Comparison of ENCODE assay signal across 8 mouse cellular contexts in genomic region chr6:47878133-47878514, GRCm38 (mm10). TPM values are rescaled to one million over a fixed set of nuclear protein-coding genes. Genes with fewer than 3 reads are reported as not detected.
DNase-seq lines count a peak whose midpoint lies in the region; ATAC-seq and TF ChIP-seq lines count a peak whose summit lies in the region.

No protein-coding gene starts in this region.

- 2% methylated on average over 11 of the region's 11 CpGs for WGBS in embryonic facial prominence, embryonic 10.5 days
- 2% methylated on average over 11 of the region's 11 CpGs for WGBS in large intestine, adult 2 months
- WGBS in neural tube, embryonic 12.5 days, result 3% methylated on average over 11 of the region's 11 CpGs

- ATAC-seq in neural tube, embryonic 12.5 days (ENCODE audit: low FRiP score, low read depth), result no peak

- H3K27ac ChIP-seq in gastrocnemius, adult 2 months, result peak overlapping the region; percentile 96
- peak overlapping the region; percentile 98 for H3K27ac ChIP-seq in embryonic facial prominence, embryonic 10.5 days (replicated peaks)
- peak overlapping the region; percentile 96 for H3K27ac ChIP-seq in neural tube, embryonic 12.5 days

- H3K9ac ChIP-seq in neural tube, embryonic 12.5 days, result peak overlapping the region; percentile 95

- H3K4me2 ChIP-seq in neural tube, embryonic 12.5 days (replicated peaks), result peak overlapping the region; percentile 70

- TF ChIP-seq CTCF in gastrocnemius, adult 2 months (IDR thresholded peaks at IDR 0.05), result no peak

- H3K27me3 ChIP-seq in embryonic facial prominence, embryonic 10.5 days (replicated peaks; ENCODE audit: low read depth, poor library complexity, severe bottlenecking), result no peaks in the 10 kb centered on the region
- no peaks in the 10 kb centered on the region for H3K27me3 ChIP-seq in neural tube, embryonic 12.5 days (replicated peaks)

- H3K4me1 ChIP-seq in embryonic facial prominence, embryonic 10.5 days, result peaks cover 20% of the 10 kb centered on the region
- H3K4me1 ChIP-seq in neural tube, embryonic 12.5 days, result peaks cover 12% of the 10 kb centered on the region

- peaks cover 40% of the 10 kb centered on the region for H3K36me3 ChIP-seq in embryonic facial prominence, embryonic 10.5 days (replicated peaks)
- peaks cover 29% of the 10 kb centered on the region for H3K36me3 ChIP-seq in neural tube, embryonic 12.5 days

- no peaks in the 10 kb centered on the region for H3K9me3 ChIP-seq in embryonic facial prominence, embryonic 10.5 days
- H3K9me3 ChIP-seq in neural tube, embryonic 12.5 days, result no peaks in the 10 kb centered on the region

- intact Hi-C loops in gastrocnemius, adult 2 months (cut with DNase I), result loop anchor here (5.0 to 10.0 kb wide), 2 partner anchors 41 to 137 kb away; partner anchors contain the start of gene Zfp398

- no peak for DNase-seq in gastrocnemius, adult 2 months
- DNase-seq in gastrocnemius, adult 8-10 months (ENCODE audit: low spot score in 2 of 2), result no peak
- peak; percentile 47 for DNase-seq in 416B (ENCODE audit: low read depth)
- no peak for DNase-seq in embryonic facial prominence, embryonic 10.5 days (ENCODE audit: low spot score)
- DNase-seq in large intestine, adult 2 months (ENCODE audit: low read depth, low spot score), result peak; percentile 13
- DNase-seq in urinary bladder, postnatal 10 days (ENCODE audit: low spot score), result no peak
- DNase-seq in cerebellum, postnatal 10 days, result no peak

- peak overlapping the region; percentile 94 for H3K4me3 ChIP-seq in gastrocnemius, adult 2 months
- H3K4me3 ChIP-seq in embryonic facial prominence, embryonic 10.5 days, result peak overlapping the region; percentile 88
- H3K4me3 ChIP-seq in neural tube, embryonic 12.5 days, result peak overlapping the region; percentile 94

RNA-seq across cellular contexts. Expression of gene Zfp282, which starts 1.1 kb away (rescaled TPM):
- total RNA-seq in gastrocnemius, adult 2 months (2021), result 1 to 10 TPM; 6.1 to 6.6 TPM
- total RNA-seq in gastrocnemius, adult 8-10 months (2022), result 1 to 10 TPM; 4.7 to 5.9 (median 4.9) TPM
- 17.9 and 18.5 TPM in 2 replicates for polyA plus RNA-seq in embryonic facial prominence, embryonic 10.5 days (2016; fragmentation: Nextera tagmentation; extraction: Ambion mirVana)
- polyA plus RNA-seq in large intestine, adult 2 months (2012; rRNA removed), result 6.0 and 7.1 TPM in 2 replicates
- polyA plus RNA-seq in neural tube, embryonic 12.5 days (2016; fragmentation: Nextera tagmentation; extraction: Ambion mirVana), result 26.8 and 27.0 TPM in 2 replicates

RNA-seq across cellular contexts. Expression of gene Zfp212, which starts 42.2 kb away (rescaled TPM):
- total RNA-seq in gastrocnemius, adult 2 months (2021), result 1 to 10 TPM; 7.8 to 10.0 TPM
- 10 to 100 TPM in 1 of 4 experiments, 1 to 10 TPM in 3; 7.0 to 10.2 (median 9.1) TPM for total RNA-seq in gastrocnemius, adult 8-10 months (2022)
- 21.6 and 23.6 TPM in 2 replicates for polyA plus RNA-seq in embryonic facial prominence, embryonic 10.5 days (2016; fragmentation: Nextera tagmentation; extraction: Ambion mirVana)
- 7.3 and 8.3 TPM in 2 replicates for polyA plus RNA-seq in large intestine, adult 2 months (2012; rRNA removed)
- polyA plus RNA-seq in neural tube, embryonic 12.5 days (2016; fragmentation: Nextera tagmentation; extraction: Ambion mirVana), result 16.8 and 19.6 TPM in 2 replicates

RNA-seq across cellular contexts. Expression of gene Zfp398, which starts 42.7 kb away (rescaled TPM):
- total RNA-seq in gastrocnemius, adult 2 months (2021), result 1 to 10 TPM; 5.7 to 6.5 TPM
- 1 to 10 TPM; 5.2 to 6.9 (median 6.2) TPM for total RNA-seq in gastrocnemius, adult 8-10 months (2022)
- 8.6 TPM in 2 replicates for polyA plus RNA-seq in embryonic facial prominence, embryonic 10.5 days (2016; fragmentation: Nextera tagmentation; extraction: Ambion mirVana)
- polyA plus RNA-seq in large intestine, adult 2 months (2012; rRNA removed), result 3.5 and 6.4 TPM in 2 replicates
- polyA plus RNA-seq in neural tube, embryonic 12.5 days (2016; fragmentation: Nextera tagmentation; extraction: Ambion mirVana), result 13.4 and 14.5 TPM in 2 replicates

RNA-seq across cellular contexts. Expression of gene Zfp786, which starts 47.5 kb away (rescaled TPM):
- total RNA-seq in gastrocnemius, adult 2 months (2021), result 1 to 10 TPM in 1 of 2 experiments, under 1 TPM in 1; 0.42 to 1.2 TPM
- 1 to 10 TPM in 1 of 4 experiments, under 1 TPM in 3; 0.65 to 1.8 (median 0.85) TPM for total RNA-seq in gastrocnemius, adult 8-10 months (2022)
- 7.6 and 8.0 TPM in 2 replicates for polyA plus RNA-seq in embryonic facial prominence, embryonic 10.5 days (2016; fragmentation: Nextera tagmentation; extraction: Ambion mirVana)
- polyA plus RNA-seq in large intestine, adult 2 months (2012; rRNA removed), result 0.22 and 0.30 TPM in 2 replicates
- 12.8 and 14.8 TPM in 2 replicates for polyA plus RNA-seq in neural tube, embryonic 12.5 days (2016; fragmentation: Nextera tagmentation; extraction: Ambion mirVana)

Comparison
In these comparisons a context has a peak if more than half of its experiments do, and no peak if none do; other contexts are left out.
1. DNase-seq: peak in 416B (single experiment) and large intestine, adult 2 months (single experiment); none in gastrocnemius, adult 2 months (single experiment), gastrocnemius, adult 8-10 months (0 of 2), embryonic facial prominence, embryonic 10.5 days (single experiment), urinary bladder, postnatal 10 days (single experiment) and cerebellum, postnatal 10 days (0 of 2).
2. Peak in every context shown above with its lines, with median percentiles within 50 percentile points of each other: H3K27ac ChIP-seq and H3K4me3 ChIP-seq.